Mouse (Mus musculus) layer of hippocampus, adult 18-20 months (tissue): Measurements from ENCODE around the gene Draxin. TPM values are rescaled to one million over a fixed set of nuclear protein-coding genes. Genes with fewer than 3 reads are reported as not detected.
"Not testable (repeated sequence)": the region's sequence is repeated elsewhere in the genome, so short reads cannot be mapped to it uniquely, and the experiment has no call there.

Experiments
- DNase-seq, 2 experiments: peaks; one replicate each; pipeline ENCODE4 v3.0.0; 2022; ENCODE audit warnings: low spot score in 2 of 2
- total RNA-seq, 2 experiments: library from RNA; stranded (reverse); gene quantifications; 2 replicates each; pipeline ENCODE4 v1.2.3; 2021

Gene Draxin
- total RNA-seq, 2 experiments from 2014 or later, result 0.15 to 0.27 TPM

DNA sequence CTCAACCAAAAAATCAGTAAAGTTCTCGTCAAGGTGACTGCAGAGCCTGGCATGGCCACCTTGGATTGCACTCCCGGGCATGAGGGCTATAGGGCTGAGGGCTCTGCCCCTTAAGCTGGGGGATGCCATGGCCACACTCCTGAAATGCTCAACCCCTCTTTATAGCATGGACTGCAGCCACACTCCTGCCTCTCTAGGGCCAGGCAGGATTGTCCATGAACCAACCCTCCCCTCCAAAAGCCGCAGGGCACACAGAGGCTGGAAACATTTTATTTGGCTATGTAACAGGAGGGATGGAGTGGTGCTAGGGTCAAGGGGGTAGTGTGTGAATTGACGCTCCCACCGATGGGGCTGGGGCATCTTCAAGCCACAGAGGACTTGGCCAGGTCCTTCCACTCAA is 22.0 kb upstream of the Draxin start:
- DNase-seq, result no peak

DNA sequence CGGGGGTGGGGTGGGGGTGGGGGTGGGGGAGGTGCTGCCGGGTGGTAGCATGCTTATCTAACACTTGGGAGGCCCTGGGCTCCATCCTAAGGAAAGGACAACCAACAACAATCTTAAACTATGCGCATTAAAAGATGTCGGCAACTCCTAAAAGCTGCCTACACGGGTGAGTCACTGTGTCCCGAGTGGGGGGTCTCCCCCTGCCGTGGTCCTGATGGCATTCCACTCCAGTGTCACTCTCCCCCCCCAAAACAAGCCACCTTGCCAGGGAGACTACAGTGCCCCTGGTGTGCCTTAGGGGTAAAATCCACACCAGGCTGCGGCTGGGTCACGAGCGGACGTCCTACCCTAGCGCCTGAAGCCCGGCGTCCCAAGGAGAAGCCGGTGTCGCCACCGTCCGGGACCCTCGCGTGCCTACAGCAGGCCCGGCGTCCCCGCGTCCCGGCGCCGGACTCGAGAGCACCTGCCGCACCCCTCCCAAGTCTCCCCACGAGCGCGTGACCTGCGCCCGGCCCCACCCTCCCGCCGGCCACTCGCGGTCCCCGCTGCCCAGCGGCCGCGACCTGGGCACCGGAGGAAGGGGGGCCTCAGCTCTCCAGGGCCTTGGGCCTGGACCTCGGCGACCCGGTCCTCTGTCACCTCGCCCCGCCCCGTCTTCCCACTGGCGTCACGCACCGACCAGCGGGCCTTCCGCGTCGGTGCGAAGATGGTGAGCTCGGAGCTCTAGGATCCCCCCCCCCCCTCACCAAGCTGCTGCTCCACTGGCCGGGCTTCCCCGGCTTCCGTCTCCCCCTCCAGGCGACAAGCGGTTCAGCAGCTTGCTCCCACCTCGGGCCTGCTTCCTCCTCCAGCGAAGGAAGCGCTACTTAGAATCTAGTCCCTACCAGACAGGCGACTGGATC is 21.0 kb upstream of the Draxin start, which contains the start of gene Fbxo6:
Gene Fbxo6, minus strand, starts transcription at position 874 of the 902 bp plus-strand sequence.
- peak; percentile 79 to 88 for DNase-seq

DNA sequence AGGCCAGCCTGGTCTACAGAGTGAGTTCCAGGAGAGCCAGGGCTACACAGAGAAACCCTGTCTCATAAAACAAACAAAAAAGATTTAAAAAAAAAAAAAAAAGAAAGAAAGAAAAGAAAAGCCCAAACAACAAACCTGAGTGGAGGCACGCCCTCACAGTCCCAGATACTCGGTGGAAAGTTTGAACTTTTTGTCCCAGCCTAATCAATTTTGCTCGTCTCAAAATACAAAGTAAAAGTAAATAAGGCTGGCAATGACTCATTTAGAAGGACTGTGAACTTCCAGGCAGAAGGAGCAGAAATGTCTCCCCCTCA is 20.4 kb upstream of the Draxin start:
- no peak for DNase-seq

DNA sequence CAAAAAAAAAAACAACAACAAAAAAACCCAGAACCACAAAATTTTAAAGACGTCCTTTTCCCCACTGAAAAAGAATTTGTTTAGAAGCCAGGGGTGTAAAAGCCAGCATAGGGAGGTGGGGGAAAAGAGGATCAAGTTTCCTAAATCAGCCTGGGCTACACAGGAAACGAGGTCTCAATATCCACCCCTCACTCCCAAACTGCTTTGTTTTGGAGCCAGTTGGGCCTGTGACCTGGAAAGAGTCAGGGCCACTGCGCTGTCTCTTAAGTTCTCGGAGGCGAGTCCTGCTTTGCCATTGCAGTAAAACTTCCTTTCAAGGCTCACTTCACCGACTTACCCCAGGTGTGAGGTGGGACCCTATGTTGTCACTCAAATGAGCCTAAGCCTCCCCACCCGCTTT is 19.7 kb upstream of the Draxin start:
- DNase-seq, result no peak

DNA sequence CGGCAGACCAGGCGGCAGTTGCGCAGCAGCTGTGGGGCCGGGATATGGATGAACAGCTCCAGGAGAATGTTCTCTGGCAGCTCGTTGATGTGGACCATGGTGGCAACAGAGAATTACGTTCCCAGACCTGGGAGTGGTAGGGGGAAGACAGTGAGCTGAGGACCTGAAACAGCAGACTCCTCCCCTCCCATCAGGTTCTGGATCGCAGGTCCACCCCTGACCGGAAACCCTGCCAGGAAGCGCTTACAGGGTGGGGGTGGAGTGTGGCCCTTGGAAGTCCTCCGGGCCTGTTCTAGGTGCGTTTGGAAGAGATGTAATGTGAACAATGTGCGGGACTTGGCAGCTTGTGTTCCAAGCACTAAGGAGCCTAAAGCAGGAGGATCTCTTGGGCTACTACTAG is 19.0 kb upstream of the Draxin start:
- no peak for DNase-seq

DNA sequence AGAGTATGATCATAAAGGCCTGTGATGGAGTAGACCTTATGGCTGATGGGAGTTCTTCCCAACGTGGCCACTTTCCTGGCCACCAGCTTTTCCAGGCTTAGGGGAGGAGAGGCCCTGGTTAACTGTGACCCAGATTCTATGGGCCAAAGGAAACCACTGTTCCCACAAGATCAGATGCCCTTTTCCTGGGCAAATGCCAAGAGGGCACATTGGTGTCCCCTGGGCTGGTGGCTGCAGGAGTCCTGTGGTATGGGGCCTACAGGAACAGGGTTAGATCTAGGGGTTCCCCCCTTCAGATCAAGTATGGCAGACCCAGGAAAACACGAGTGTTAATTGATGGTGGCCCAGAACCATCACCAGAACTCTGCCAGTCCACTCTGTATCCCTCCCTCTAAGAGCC is 17.2 kb upstream of the Draxin start:
- DNase-seq, result no peak

DNA sequence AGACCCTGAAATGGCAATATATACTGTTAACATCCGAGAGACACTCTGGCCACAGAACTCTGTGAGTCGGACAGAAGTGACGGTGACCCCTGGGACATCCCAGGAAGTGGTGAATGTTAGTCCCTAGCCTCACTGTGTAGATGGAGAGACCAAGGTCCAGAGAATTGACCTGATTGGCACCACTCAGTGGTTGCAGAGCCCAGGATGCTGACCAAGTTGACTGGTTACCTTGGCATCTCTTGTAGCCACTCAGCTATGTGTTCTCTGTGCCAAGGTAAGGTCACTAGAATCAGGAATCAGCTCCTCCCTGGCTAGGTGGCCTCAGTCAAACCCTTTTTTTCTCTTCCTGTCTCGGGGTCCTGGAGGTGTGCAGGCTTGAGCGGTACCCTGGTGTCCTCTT is 13.2 kb upstream of the Draxin start:
- DNase-seq, result no peak

DNA sequence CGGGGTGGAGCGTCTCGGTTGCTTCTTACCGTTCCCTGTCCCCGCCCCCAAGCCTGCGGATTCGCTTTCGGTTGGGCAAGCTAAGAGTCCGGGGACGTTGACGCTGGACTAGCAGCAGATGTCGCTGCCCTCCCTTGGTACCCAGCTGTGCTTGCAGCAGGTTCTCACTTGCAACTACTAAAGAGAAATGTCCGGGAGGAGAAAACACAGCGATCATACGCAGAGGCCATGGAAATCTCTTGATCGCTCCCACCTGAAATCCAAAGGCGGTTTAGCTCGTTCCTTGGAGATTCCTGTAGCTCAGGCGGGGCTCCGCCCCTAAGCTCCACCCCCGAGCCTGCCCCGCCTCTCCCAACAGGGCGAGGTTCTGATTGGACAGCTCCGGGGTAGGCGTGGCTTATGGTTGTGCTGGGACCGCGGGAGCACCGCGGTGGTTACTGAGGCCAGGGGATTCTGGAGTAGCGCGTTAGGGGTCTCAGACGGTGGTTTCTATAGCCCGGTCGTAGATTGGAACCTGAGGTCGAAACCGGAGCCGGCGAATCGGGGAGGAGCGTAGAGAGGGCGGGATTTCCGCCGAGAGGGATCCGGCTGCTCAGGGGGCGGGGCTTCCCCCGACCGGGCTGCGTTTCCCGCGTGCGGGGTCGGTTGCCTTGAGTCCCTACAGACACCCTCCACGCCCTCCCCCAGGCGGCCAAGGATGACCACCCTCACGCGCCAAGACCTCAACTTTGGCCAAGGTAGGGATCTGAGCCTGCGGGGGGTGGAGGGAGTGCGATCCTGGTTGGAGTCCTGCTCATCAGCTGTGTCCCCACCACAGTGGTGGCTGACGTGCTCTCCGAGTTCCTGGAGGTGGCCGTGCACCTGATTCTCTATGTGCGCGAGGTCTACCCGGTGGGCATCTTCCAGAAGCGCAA is 9.9 kb upstream of the Draxin start:
- DNase-seq, result peak; percentile 88 to 94

DNA sequence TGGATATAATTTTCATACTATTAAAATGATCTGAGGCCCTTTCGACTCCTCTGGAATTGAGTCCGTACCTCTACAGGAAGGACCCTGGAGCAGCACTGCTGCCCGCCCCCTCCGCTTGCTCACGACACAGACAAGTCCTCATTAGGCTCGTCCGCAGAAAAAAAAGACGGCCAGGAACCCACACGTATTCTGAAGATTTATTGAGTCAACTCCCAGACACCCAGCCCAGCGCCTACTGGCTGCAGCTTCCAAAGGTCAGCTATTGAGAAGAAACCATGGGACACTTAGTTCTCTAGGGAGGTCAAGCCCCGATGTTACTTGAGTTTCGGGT is 9.2 kb upstream of the Draxin start:
- no peak for DNase-seq

DNA sequence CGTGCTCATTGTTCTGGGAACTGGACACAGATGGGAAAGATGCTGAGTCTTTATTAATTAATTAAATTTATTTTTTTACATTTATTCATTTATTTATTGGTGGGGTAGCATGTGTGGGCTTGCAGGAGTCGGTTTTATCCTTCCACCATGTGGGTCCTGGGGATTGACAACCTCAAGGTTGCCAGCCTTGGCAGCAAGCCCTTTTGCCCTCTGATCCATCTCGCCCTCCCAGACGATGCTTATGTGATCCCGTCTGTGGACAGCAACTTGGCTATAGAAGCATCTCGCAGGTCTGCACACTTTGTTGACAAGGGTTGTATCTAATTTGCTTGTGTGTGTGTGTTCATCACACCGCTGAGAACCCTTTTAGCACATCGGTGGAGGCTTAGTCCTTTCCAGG is 7.0 kb upstream of the Draxin start:
- no peak for DNase-seq

DNA sequence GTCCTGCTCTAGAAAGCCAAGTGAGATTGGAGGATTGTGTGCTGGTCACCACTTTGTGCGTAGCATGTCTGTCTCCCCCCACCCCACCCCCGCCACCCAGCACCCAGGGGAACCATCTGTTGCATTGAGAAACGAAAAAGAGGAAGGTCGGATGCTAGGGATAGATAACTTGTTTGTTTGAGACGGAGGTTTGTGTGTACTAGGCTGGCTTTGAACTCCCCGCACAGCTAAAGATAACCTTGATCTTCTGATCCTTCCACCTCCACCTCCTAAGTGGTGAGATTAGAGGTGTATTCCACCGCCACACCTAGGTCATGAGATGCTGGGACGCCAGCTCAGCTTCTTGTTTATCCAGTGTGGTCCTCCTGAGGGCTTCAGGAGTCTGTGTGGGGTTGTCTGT is 4.5 kb upstream of the Draxin start:
- DNase-seq, result no peak

DNA sequence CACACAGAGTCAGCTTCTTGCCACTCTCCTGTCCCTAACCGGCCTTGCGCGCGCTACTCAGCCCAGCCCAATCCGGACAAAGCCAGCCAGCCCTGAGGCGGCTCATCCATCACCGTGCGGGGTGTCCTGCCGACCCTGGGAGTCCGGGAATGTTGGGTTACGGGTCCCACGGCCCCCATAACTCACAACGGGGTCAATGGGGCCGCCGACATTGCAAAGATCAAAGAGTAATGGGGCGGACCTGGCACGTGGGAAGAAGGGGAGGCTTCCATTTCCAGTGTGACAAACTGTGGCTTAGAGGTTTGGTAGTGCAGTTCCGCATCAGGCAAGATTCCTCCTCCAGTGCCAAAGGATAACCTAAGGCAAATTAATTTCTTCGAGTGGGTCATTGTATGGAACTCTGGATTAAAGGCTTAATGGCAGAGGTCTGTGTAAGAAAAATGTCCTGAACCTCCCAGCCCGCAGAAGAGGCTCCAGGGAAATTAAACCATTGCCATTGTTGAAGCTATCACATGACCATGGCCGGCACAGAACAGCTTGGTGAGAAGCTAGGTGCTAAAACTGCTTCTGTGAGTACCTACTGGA is 1.1 kb upstream of the Draxin start:
- DNase-seq, result no peak

DNA sequence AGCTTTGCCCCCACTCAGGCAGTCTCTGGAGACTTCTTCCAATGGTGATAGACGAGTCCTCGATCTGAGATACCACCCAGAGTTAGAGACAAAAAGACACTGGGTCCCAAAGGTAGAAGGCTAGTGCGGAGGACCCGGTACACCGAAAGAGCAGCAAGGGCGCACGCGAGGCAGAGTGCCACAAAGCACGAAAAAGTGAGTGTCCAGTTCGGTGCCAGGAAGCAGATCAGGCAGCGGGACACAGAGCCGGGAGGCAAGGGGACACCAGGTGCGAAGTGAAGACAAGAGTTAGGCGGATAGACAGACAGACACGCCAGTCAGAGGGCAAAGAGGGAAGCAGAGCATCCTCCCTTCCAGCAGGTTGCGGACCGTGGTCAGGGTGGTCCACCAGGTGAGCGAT is 365 bp downstream of the Draxin start, which contains the start of gene Mad2l2:
Gene Mad2l2, plus strand, starts transcription at position 252 of the 400 bp plus-strand sequence.
- DNase-seq, result no peak

DNA sequence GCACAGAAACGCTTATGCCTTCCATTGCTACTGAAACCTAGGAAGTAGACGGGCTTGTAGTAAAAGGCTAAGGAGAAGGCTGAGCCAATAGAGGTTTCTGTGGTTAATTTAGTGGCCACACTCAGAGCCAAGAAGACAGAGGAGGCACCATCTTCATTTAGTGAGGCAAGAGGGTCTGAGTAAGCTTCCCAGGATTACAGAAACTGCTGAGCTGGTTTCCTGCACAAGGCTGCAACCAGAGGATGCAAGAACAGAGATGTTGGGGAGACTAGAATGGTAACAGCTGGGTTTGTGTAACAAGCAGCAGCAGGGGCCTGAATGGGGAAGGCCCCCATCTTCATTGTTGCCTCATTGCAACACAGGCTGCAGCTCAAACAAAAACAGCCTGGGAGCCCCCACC is 1.8 kb downstream of the Draxin start:
- DNase-seq, result no peak

DNA sequence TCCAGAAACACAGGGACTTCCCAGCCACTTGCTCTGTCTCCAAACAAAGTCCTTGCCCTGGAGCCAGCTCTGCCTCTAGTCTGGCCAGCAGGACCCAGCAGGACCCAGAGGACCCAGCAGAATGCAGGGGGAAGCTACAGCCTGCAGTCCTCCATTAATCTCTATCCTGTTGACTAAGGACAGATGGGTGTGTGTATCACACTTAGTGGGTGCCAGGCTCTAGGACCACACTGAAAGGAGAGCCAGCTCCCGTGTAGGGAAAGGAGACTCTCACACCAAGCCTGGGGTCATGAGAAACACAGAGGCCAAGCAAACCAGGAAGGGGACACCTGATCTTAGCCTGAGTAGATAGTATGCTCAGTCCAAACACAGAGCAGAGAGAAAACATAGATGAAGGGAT is 2.3 kb downstream of the Draxin start:
- DNase-seq, result no peak

DNA sequence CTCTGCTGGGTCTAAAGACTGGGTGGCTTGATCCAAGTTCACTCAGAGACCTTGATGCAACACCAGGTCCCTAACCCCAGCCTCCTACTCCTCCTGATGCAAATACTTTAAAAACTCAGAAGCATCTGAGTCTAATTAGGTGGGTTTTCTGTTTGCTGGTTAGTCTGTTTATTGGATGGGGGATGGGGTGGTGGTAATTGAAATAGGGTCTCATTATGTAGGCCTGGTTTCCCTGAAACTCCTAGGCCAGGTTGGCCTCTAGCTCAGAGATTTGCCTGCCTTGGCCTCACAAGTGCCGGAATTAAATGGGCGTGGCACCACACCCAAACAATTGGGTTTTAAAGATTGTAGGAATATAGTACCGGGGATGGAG is 7.8 kb downstream of the Draxin start:
- no peak for DNase-seq

DNA sequence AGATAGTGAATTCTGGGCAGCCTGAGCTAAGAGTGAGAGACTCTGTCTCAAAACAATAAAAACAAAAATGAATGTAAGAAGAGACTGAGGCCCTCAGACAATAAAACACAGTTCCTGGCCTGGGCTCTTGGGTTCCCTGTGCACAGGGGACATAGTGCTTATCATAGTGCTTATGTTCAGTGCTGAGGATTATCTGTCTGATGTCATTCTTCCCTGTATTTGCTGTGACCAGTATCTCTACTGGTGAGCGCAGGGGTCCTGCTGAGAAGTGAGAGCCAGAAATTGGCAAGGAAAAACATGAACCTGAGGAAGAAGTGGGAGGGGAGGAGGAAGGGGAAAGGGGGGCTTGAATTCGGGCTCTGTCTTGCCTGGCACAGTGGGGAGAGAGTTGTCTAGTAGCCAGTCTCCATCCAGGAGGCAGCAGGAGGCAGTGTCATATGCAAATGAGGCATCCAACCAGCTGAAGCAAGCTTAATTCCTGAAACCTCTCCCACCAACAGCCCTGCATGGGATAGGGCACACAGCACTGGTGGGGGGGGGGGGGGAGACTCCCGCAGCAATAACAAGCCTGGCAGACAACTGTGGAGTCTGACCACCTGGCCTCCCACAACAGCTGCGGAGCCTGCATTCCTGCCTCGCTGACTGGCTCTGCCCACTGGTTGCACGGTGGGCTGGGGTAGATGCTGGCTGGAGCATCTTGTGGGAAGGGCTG is 8.4 kb downstream of the Draxin start:
- DNase-seq, result no peak

DNA sequence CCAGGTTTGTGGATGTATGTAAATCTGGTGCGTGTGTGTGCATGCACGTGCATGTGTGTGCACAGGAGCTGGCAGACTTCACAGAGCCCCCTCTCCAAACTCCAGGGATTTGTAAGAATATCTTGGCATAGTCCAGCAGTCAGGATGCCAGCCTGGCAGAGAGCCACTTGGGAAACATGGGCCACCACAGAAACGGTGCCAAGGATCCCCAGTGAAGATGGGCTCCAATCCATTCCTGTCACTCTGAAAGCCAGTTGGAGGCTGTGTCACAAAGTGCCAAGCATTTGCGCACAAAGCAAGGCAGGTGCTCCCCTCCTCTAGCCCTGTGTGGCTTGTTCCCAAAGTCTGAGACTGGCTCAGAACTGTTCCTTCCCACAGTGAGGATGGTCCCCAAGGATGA is 9.1 kb downstream of the Draxin start:
- DNase-seq, result peak; percentile 69 to 75

DNA sequence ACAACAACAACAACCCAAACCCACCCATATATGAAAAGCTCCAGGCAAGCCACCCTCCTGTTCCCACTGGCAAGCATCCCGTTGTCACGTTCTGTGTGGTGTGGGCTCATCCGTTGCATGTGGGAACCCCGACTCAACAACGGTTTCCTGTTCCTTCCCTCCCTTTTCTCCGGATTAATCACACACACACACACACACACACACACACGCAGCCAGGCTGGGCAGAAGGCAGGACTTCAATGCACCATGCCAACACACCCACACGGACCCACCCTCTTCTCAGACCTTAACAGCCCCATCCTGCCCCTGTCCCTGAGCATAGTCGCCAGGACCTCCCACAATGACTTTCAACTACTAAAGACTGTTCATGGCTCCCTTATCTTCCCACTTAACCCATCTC is 9.9 kb downstream of the Draxin start:
- DNase-seq, result no peak

DNA sequence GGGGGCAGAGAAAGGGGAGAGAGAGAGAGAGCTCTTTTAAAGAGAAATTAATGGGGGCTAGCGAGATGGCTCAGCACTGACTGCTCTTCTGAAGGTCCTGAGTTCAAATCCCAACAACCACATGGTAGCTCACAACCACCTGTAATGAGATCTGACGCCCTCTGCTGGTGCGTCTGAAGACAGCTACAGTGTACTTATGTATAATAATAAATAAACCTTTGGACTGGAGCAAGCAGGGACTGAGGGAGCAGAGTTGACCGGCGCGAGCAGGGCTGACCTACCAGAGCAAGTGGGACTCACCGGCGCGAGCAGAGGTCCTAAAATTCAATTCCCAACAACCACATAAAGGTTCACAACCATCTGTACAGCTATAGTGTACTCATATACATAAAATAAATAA is 10.9 kb downstream of the Draxin start:
- not testable (repeated sequence) for DNase-seq

DNA sequence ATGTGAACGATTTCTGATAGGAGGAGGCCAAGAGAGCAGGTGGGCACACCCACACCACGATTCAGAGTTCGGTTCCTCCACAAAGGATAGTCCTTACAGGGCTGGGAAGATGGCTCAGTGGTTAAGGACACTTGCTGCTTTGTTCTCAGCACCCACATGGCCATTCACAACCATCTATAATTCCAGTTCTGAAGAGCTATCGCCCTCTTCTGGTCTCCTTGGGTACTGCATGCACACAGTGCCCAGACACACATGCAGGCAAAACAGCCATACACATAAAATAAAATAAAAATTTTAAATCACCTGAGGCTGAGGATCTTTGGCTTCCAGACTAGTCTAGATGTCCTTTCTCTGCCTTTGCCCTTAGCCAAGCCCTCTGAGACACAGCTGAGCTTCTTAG is 13.1 kb downstream of the Draxin start:
- no peak for DNase-seq
